Mouse (Mus musculus) bone marrow, adult 2 months (tissue): Measurements from ENCODE around the gene Hspe1.

Experiments
- CTCF ChIP-seq: fragments of 200-500 bp; IDR thresholded peaks from 2 replicates; pipeline ENCODE4 v1.5.1; 2011; ENCODE audit warnings: low read length, control low read depth; ENCODE audit not compliant: control insufficient read depth, insufficient read depth
- POLR2A ChIP-seq: fragments of 200-500 bp; IDR thresholded peaks from 2 replicates; pipeline ENCODE4 v1.6.1; 2011; ENCODE audit warnings: low read depth, mild to moderate bottlenecking, control low read depth, low read length, borderline replicate concordance; ENCODE audit not compliant: control insufficient read depth

- no peak for TF ChIP-seq CTCF
- no peak for TF ChIP-seq POLR2A
These were observed 20.5 kb downstream of the Hspe1 start for GRCm38 (mm10) chr1:55108473-55108872.
